Mouse (Mus musculus) mouse trophoblast stem cell (cell line): ENCODE measurements at regions not wholly inside any gene's neighbourhood (a gene's known extent, or its start where the extent isn't known, plus 50 kb on each side); places are given as distances from the start of the nearest gene placed in this dataset.

Experiments
- in situ Hi-C, 2 experiments: fragments of 300-500 bp; cut with MseI, MboI; formaldehyde crosslinking; loops; 2 replicates in 1 of 2; 3 replicates in 1 of 2; pipeline ENCODE4 v1.15.1; 2025

- in situ Hi-C loops = loop anchor here (25.0 kb wide), 2 partner anchors 150 to 600 kb away; partner anchors contain the start of genes Gng5 (in 1 of the 2) and Spata1 (in 1 of the 2)
These were observed 67.0 kb upstream of the Ssx2ip start for GRCm38 (mm10) chr3:146337429-146337828.

GRCm38 (mm10) chr3:146337861-146338281 is 66.6 kb upstream of the Ssx2ip start:
- in situ Hi-C loops = loop anchor here (25.0 kb wide), 2 partner anchors 149 to 599 kb away; partner anchors contain the start of genes Gng5 (in 1 of the 2) and Spata1 (in 1 of the 2)

- in situ Hi-C loops = loop anchor here (25.0 kb wide), 2 partner anchors 149 to 599 kb away; partner anchors contain the start of genes Gng5 (in 1 of the 2) and Spata1 (in 1 of the 2)
These were observed 66.0 kb upstream of the Ssx2ip start for GRCm38 (mm10) chr3:146338445-146338844.

- in situ Hi-C loops = loop anchor here (10.0 to 25.0 kb wide), 3 partner anchors 144 to 597 kb away; partner anchors contain the start of genes Gng5 (in 1 of the 2) and Spata1 (in 1 of the 2)
These were observed 64.0 kb upstream of the Ssx2ip start for GRCm38 (mm10) chr3:146340316-146341055.

GRCm38 (mm10) chr3:146341652-146342340 is 62.6 kb upstream of the Ssx2ip start:
- in situ Hi-C loops = loop anchor here (10.0 to 25.0 kb wide), 3 partner anchors 143 to 596 kb away; partner anchors contain the start of genes Gng5 (in 1 of the 2) and Spata1 (in 1 of the 2)

- in situ Hi-C loops = loop anchor here (10.0 to 25.0 kb wide), 3 partner anchors 142 to 595 kb away; partner anchors contain the start of genes Gng5 (in 1 of the 2) and Spata1 (in 1 of the 2)
These were observed 61.7 kb upstream of the Ssx2ip start for GRCm38 (mm10) chr3:146342727-146343126.

- in situ Hi-C loops = loop anchor here (10.0 to 25.0 kb wide), 3 partner anchors 141 to 593 kb away; partner anchors contain the start of genes Gng5 (in 1 of the 2) and Spata1 (in 1 of the 2)
These were observed 60.6 kb upstream of the Ssx2ip start for GRCm38 (mm10) chr3:146343649-146344401.

- in situ Hi-C loops = loop anchor here (10.0 to 25.0 kb wide), 3 partner anchors 140 to 593 kb away; partner anchors contain the start of genes Gng5 (in 1 of the 2) and Spata1 (in 1 of the 2)
These were observed 59.9 kb upstream of the Ssx2ip start for GRCm38 (mm10) chr3:146344402-146345025.

GRCm38 (mm10) chr3:146345308-146345780 is 59.1 kb upstream of the Ssx2ip start:
- in situ Hi-C loops = loop anchor here (10.0 to 25.0 kb wide), 3 partner anchors 139 to 592 kb away; partner anchors contain the start of genes Gng5 (in 1 of the 2) and Spata1 (in 1 of the 2)

GRCm38 (mm10) chr3:146345946-146346345 is 58.5 kb upstream of the Ssx2ip start:
- in situ Hi-C loops = loop anchor here (10.0 to 25.0 kb wide), 3 partner anchors 139 to 591 kb away; partner anchors contain the start of genes Gng5 (in 1 of the 2) and Spata1 (in 1 of the 2)

- in situ Hi-C loops = loop anchor here (10.0 to 25.0 kb wide), 3 partner anchors 137 to 590 kb away; partner anchors contain the start of genes Gng5 (in 1 of the 2) and Spata1 (in 1 of the 2)
These were observed 57.1 kb upstream of the Ssx2ip start for GRCm38 (mm10) chr3:146347311-146347710.

- in situ Hi-C loops = loop anchor here (10.0 to 25.0 kb wide), 3 partner anchors 136 to 588 kb away; partner anchors contain the start of genes Gng5 (in 1 of the 2) and Spata1 (in 1 of the 2)
These were observed 55.5 kb upstream of the Ssx2ip start for GRCm38 (mm10) chr3:146348921-146349320.

- in situ Hi-C loops = loop anchor here (10.0 to 25.0 kb wide), 3 partner anchors 135 to 588 kb away; partner anchors contain the start of genes Gng5 (in 1 of the 2) and Spata1 (in 1 of the 2)
These were observed 55.0 kb upstream of the Ssx2ip start for GRCm38 (mm10) chr3:146349393-146349792.

GRCm38 (mm10) chr3:146350126-146350525 is 54.3 kb upstream of the Ssx2ip start:
- in situ Hi-C loops = no loop called here

GRCm38 (mm10) chr3:146351468-146351867 is 53.0 kb upstream of the Ssx2ip start:
- in situ Hi-C loops = no loop called here

GRCm38 (mm10) chr3:146352187-146352586 is 52.3 kb upstream of the Ssx2ip start:
- in situ Hi-C loops = no loop called here

GRCm38 (mm10) chr3:146353961-146354360 is 50.5 kb upstream of the Ssx2ip start:
- in situ Hi-C loops = no loop called here
